Mouse (Mus musculus): ENCODE measurements around the gene Synj2. TPM values are rescaled to one million over a fixed set of nuclear protein-coding genes. Genes with fewer than 3 reads are reported as not detected.

The Synj2 gene
- polyA plus RNA-seq, 1 experiment from 2014 or later = 4.5 TPM

- DNase-seq (ENCODE audit: low spot score) = peak; percentile 92
Measured at GRCm38 (mm10) chr17:5934554-5935324, 6.3 kb upstream of the Synj2 start.

GRCm38 (mm10) chr17:5935680-5936079 is 5.4 kb upstream of the Synj2 start:
- DNase-seq (ENCODE audit: low spot score) = peak; percentile 38

GRCm38 (mm10) chr17:5936276-5936675 is 4.8 kb upstream of the Synj2 start:
- DNase-seq (ENCODE audit: low spot score) = peak; percentile 46

GRCm38 (mm10) chr17:5937441-5937840 is 3.6 kb upstream of the Synj2 start:
- DNase-seq (ENCODE audit: low spot score) = no peak

GRCm38 (mm10) chr17:5939871-5940270 is 1.2 kb upstream of the Synj2 start:
- no peak for DNase-seq (ENCODE audit: low spot score)

GRCm38 (mm10) chr17:5940792-5941191 is 288 bp upstream of the Synj2 start:
- DNase-seq (ENCODE audit: low spot score) = peak; percentile 87

- DNase-seq (ENCODE audit: low spot score) = no peak
Measured at GRCm38 (mm10) chr17:5942156-5942555, 1.1 kb downstream of the Synj2 start.

GRCm38 (mm10) chr17:5943053-5943452 is 2.0 kb downstream of the Synj2 start:
- DNase-seq (ENCODE audit: low spot score) = no peak

- no peak for DNase-seq (ENCODE audit: low spot score)
Measured at GRCm38 (mm10) chr17:5947039-5947438, 6.0 kb downstream of the Synj2 start.

GRCm38 (mm10) chr17:5952455-5952854 is 11.4 kb downstream of the Synj2 start:
- no peak for DNase-seq (ENCODE audit: low spot score)

- DNase-seq (ENCODE audit: low spot score) = no peak
Measured at GRCm38 (mm10) chr17:5956350-5957000, 15.4 kb downstream of the Synj2 start.

GRCm38 (mm10) chr17:5957097-5957496 is 16.0 kb downstream of the Synj2 start:
- DNase-seq (ENCODE audit: low spot score) = no peak

GRCm38 (mm10) chr17:5958229-5958628 is 17.1 kb downstream of the Synj2 start:
- no peak for DNase-seq (ENCODE audit: low spot score)

GRCm38 (mm10) chr17:5958636-5959035 is 17.6 kb downstream of the Synj2 start:
- DNase-seq (ENCODE audit: low spot score) = no peak

GRCm38 (mm10) chr17:5959096-5959495 is 18.0 kb downstream of the Synj2 start:
- DNase-seq (ENCODE audit: low spot score) = no peak

GRCm38 (mm10) chr17:5959802-5960201 is 18.7 kb downstream of the Synj2 start:
- no peak for DNase-seq (ENCODE audit: low spot score)

- no peak for DNase-seq (ENCODE audit: low spot score)
Measured at GRCm38 (mm10) chr17:5963766-5964165, 22.7 kb downstream of the Synj2 start.

GRCm38 (mm10) chr17:5965084-5965781 is 24.2 kb downstream of the Synj2 start:
- no peak for DNase-seq (ENCODE audit: low spot score)

- no peak for DNase-seq (ENCODE audit: low spot score)
Measured at GRCm38 (mm10) chr17:5966706-5967105, 25.6 kb downstream of the Synj2 start.

GRCm38 (mm10) chr17:5968562-5968961 is 27.5 kb downstream of the Synj2 start:
- no peak for DNase-seq (ENCODE audit: low spot score)

GRCm38 (mm10) chr17:5969246-5969645 is 28.2 kb downstream of the Synj2 start:
- no peak for DNase-seq (ENCODE audit: low spot score)

- no peak for DNase-seq (ENCODE audit: low spot score)
Measured at GRCm38 (mm10) chr17:5970298-5970821, 29.3 kb downstream of the Synj2 start.
